Mouse (Mus musculus) testis, postnatal 10 days (tissue): ENCODE measurements around the gene Sept10.
A peak's percentile ranks its signal among the peaks of the same experiment; 100 is the strongest.

Experiments
- DNase-seq: peaks from one replicate; pipeline ENCODE4 v3.0.0; 2021; ENCODE audit warnings: low spot score

The Sept10 gene

GRCm38 (mm10) chr10:59225137-59225536, 3.5 kb upstream of the Sept10 start:
- DNase-seq, result no peak

GRCm38 (mm10) chr10:59223890-59224289, 2.2 kb upstream of the Sept10 start:
- DNase-seq, result no peak

- DNase-seq, result no peak
Observed at GRCm38 (mm10) chr10:59223301-59223700, 1.7 kb upstream of the Sept10 start.

- DNase-seq, result peak; percentile 52
Observed at GRCm38 (mm10) chr10:59222271-59223101, 839 bp upstream of the Sept10 start.

- no peak for DNase-seq
Observed at GRCm38 (mm10) chr10:59220824-59221472, 699 bp downstream of the Sept10 start.

- DNase-seq, result no peak
Observed at GRCm38 (mm10) chr10:59200011-59200410, 21.6 kb downstream of the Sept10 start.

GRCm38 (mm10) chr10:59196763-59197162, 24.9 kb downstream of the Sept10 start:
- no peak for DNase-seq

GRCm38 (mm10) chr10:59194891-59195290, 26.8 kb downstream of the Sept10 start:
- DNase-seq, result no peak

- DNase-seq, result no peak
Observed at GRCm38 (mm10) chr10:59182306-59182705, 39.3 kb downstream of the Sept10 start.

GRCm38 (mm10) chr10:59179620-59180019, 42.0 kb downstream of the Sept10 start:
- no peak for DNase-seq

GRCm38 (mm10) chr10:59172539-59172938, 49.1 kb downstream of the Sept10 start:
- no peak for DNase-seq

- DNase-seq, result no peak
Observed at GRCm38 (mm10) chr10:59171042-59171441, 50.6 kb downstream of the Sept10 start.

- DNase-seq, result peak; percentile 70
Observed at GRCm38 (mm10) chr10:59166104-59166944, 55.3 kb downstream of the Sept10 start.

- no peak for DNase-seq
Observed at GRCm38 (mm10) chr10:59162185-59162897, 59.3 kb downstream of the Sept10 start.

- DNase-seq, result no peak
Observed at GRCm38 (mm10) chr10:59158627-59159026, 63.0 kb downstream of the Sept10 start.

GRCm38 (mm10) chr10:59152544-59153081, 69.0 kb downstream of the Sept10 start:
- no peak for DNase-seq

- DNase-seq, result no peak
Observed at GRCm38 (mm10) chr10:59150938-59151657, 70.5 kb downstream of the Sept10 start.

GRCm38 (mm10) chr10:59149956-59150383, 71.7 kb downstream of the Sept10 start:
- DNase-seq, result peak; percentile 64

GRCm38 (mm10) chr10:59133478-59134009, 88.1 kb downstream of the Sept10 start:
- no peak for DNase-seq

GRCm38 (mm10) chr10:59131926-59132628, 89.6 kb downstream of the Sept10 start:
- DNase-seq, result no peak
